Mouse (Mus musculus) megakaryocyte, adult 5-6 weeks (primary cell): ENCODE measurements around the gene Fam20a. TPM values are rescaled to one million over a fixed set of nuclear protein-coding genes. Genes with fewer than 3 reads are reported as not detected.
"Not testable (repeated sequence)": the region's sequence is repeated elsewhere in the genome, so short reads cannot be mapped to it uniquely, and the experiment has no call there.

Experiments used
- ATAC-seq: 2 replicates; pipeline ENCODE4 v1.8.0; 2016; ENCODE audit warnings: mild to moderate bottlenecking, inconsistent platforms; ENCODE audit not compliant: poor library complexity, severe bottlenecking
- total RNA-seq, 2 experiments: library from RNA; stranded (forward) in 1 of 2; stranded (reverse) in 1 of 2; fragments of 153-499, 151-499 nt in 1 of 2; fragments of 221-1000, 200-1000 nt in 1 of 2; gene quantifications; 2 replicates each; pipeline versions ENCODE4 v1.2.3 to v1.2.4; 2015 to 2017

Fam20a gene
- total RNA-seq, 2 experiments from 2014 or later = 0.33 TPM; not detected in 1

GRCm38 (mm10) chr11:109660526-109660925 is 61.6 kb downstream of the Fam20a start:
- ATAC-seq = not testable (repeated sequence)

GRCm38 (mm10) chr11:109656232-109656631 is 65.8 kb downstream of the Fam20a start:
- ATAC-seq = no peak

- no peak for ATAC-seq
Observed at GRCm38 (mm10) chr11:109654581-109654980, 67.5 kb downstream of the Fam20a start.

GRCm38 (mm10) chr11:109653201-109653600 is 68.9 kb downstream of the Fam20a start:
- no peak for ATAC-seq

GRCm38 (mm10) chr11:109652505-109652904 is 69.6 kb downstream of the Fam20a start:
- no peak for ATAC-seq

GRCm38 (mm10) chr11:109651566-109652024 is 70.5 kb downstream of the Fam20a start:
- peak; percentile 5 for ATAC-seq

DNA sequence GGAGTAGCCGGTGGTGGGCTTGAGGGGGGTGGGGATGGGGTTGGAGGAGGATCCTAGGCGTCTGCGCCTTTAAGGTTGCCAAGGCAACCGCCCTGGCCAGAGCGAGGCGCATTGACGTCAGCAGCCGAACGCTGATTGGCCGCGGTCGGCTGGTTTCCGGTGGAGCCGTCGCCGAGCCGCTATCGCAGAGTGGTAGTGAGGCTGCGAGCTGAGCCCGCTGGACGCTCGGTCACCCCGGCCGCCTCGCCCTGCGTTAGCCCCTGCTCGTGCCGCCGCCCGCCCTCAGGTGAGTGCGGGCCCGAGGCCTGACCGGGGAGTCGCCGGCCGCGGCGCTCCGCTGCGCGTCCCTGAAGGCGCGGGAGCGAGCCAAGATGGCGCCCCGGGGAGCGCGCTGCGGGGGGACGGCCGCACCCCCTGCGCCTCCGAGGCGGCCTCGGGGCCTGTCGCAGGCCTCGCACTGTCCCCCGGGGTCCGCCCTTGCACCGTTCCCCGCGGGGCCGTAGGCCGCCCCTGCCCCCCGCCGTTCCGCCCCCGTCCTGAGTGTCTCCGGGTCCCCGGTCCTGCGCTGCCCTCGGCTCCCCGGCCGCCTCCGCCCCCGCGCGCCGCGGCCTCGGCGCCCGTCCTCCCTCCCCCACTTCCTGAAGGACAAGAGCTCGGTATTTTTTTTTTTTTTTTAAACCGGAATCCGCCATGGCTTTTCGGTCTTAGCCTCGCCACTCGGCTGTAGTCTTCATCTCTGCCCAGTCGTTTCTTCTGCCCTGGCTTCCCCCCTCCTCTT is 71.1 kb downstream of the Fam20a start:
- ATAC-seq = peak; percentile 77

DNA sequence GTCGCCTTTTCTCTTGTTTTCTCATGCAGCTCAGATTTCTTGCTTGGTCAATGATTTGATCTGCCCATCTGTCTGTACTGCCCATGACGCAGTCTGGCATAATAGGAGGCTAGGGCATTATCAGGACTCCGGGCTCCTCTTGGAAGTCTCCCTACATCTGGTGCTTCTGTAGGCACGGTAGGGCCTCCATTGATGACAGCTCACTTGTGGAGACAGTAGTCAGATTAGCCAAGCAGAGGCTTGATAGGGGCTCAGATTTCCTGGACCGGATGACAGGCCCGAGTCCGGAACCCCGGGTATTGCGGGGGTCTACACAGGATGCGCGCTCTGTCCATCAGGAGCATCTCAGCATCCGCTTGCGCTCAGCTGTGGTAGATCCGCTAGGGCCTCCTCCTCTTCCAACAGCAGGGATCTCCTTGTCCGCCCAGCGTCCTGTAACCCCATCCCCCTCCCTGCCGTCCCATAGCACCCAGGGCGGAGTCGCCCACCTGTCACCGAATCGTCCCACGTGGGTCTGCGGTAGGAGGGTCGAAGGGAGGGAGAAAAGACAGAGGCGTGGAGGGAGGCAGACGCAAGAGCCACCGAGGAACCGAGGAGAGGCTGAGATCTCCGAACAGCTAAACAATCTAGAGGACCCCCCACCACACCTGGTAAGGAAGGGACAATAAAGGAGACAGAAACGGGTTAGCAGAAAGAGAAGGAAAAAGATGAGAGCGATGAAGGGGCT is 71.9 kb downstream of the Fam20a start:
- peak; percentile 55 for ATAC-seq

DNA sequence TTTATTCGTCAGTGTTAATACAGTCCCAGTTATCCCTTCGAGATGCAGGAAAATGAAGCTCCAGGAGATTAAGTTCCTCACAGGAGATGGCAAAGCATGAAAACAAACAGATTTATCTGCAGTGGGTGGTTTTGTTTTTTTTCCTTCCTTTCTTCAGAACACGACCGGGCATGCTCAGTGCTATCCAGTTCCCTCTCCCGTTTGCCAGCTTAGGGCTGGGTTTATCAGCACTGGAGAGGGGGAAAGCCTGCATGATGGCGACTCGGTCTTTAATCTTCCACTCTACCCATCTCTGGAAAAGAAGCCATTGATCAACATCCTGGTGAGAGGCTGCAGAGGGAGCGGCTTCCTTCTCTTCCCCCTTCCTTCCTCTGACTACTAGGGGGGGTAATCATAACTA is 72.9 kb downstream of the Fam20a start, which contains the start of gene Prkar1a:
TSS of gene Prkar1a (plus strand) at position 200 of the 400 bp plus-strand sequence.
- ATAC-seq = 0 out of 2 replicates have a peak, but pooled peaks have one; percentile 5

- ATAC-seq = no peak
Observed at GRCm38 (mm10) chr11:109648510-109648909, 73.6 kb downstream of the Fam20a start.

- no peak for ATAC-seq
Observed at GRCm38 (mm10) chr11:109641498-109642222, 80.4 kb downstream of the Fam20a start.

DNA sequence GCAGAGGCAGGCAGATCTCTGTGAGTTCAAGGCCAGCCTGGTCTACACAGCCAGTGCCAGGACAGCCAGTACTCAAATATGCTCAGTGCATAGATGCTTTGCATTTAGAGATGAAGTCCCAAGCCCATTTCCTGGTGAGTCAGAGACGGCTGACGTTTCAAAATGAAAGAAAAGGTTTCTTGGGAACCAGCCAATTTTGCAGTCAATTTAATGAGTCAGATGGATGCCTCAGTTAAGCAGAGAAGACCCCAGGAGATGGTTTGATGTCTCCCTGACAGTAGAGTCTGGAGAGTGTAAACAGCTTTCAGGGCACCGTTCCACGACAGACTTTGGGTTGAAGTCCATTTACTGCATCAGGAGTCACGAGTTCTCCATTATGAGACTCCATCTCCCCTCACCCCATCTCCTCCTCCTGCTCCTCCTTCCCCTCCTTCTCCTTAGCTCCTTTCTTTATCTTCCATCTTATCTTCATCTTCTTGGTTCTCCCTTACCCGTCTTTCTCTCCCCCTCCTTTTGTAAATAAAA is 86.1 kb downstream of the Fam20a start:
- no peak for ATAC-seq

DNA sequence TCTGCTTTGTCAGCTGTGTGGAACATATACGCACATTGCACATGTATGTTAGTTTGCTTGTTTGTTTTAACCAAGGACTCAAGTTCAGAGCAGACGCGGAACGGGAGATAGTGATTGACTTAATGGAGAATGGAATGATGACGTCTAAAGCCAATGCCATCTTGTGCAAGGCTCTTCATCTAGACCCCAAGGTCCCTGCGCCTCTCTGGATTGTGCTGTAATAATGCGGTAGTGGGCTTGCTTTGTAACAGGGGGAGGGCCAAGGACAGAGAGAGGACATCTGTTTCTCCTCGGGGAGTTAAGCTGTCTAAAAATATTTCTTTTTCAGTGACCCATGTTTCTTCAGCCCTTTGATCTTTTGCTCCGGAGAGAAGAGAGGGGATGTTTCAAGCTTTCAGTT is 87.2 kb downstream of the Fam20a start:
- ATAC-seq = no peak

GRCm38 (mm10) chr11:109629021-109629521 is 93.0 kb downstream of the Fam20a start:
- no peak for ATAC-seq

GRCm38 (mm10) chr11:109628099-109628498 is 94.0 kb downstream of the Fam20a start:
- no peak for ATAC-seq

GRCm38 (mm10) chr11:109627648-109628047 is 94.4 kb downstream of the Fam20a start:
- peak; percentile 71 for ATAC-seq

DNA sequence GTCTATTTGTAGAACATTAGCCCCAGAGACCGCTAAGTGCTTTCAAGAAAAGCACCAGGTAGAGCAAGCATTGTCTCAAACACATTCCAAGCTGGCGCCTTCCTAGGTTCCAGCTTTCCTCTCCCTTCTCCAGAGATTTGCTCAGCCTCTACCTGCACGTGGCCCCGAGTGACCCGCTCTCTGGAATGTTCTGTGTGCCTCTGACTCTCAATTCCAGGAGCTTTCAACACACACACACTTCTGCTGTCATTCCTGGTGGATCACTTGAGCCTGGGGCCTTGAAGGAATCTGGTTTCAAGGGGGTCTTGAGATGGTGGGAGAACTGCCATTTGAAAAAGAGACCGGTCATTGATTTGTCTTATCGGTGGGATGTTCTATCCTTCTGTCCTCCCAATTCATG is 98.8 kb downstream of the Fam20a start:
- no peak for ATAC-seq

DNA sequence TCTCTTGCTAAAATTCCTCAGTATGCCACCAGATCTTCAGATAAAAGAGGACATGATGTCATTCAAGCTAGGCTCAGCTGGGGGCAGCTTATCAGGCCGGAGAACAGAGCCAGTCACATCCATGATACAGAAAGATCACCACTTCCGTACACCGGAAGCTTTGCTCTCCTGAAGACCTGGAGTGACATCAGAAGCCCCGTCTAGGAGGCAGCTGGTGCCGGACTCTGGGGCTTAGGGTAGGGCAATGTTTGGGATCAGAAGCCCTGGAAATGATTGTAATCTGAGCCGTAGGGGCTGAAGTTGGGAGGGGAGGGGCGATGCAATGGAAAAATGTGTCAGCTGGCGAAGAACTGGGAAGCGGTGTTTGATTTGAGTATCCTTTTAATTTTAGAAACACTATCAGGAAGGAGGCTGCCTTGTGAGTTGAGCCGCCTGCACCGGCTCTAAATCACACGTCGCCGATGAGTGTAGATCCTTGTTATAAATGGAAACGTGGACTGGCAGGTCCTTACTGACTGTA is 99.5 kb downstream of the Fam20a start:
- ATAC-seq = no peak

DNA sequence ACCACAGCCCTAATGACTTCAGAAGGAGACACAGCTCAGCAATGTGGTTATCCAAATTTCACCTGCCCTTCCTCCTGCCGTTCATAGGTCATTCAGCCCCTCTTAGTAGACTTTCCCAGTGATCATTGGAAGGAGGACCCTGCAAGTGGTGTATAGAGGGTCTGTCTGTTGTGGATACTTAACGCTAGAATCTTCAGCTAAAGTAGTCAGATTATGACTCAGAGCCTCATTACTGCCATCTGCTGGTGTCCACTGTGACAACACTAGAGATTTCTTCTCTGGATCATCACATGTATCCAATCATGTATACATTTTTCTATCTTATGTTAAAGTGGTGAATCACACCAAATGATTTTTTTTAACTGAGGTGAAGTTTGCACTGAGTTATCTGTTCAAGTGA is 100.9 kb downstream of the Fam20a start:
- peak; percentile 82 for ATAC-seq

DNA sequence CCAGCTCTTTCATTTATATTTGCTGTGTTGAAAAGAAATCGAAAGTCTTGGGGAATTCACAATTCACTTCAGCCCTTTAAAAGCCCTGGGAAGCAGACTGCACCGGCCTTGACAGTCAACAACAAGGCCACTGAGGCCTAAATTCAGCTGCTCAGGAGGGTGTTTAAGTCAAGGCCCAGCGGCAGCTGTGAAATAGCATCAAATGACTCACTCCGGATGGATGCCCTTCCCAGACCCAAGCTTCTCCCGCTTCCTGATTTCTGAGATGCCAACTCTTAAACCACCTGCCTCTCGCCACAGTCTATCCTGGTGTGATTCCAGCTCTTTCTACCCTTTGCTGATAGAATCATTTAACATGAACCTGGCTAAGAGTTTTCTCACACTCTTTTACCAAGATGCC is 101.7 kb downstream of the Fam20a start:
- ATAC-seq = no peak
